Comparison of ENCODE assay signal across 23 mouse cellular contexts in the genomic region with DNA sequence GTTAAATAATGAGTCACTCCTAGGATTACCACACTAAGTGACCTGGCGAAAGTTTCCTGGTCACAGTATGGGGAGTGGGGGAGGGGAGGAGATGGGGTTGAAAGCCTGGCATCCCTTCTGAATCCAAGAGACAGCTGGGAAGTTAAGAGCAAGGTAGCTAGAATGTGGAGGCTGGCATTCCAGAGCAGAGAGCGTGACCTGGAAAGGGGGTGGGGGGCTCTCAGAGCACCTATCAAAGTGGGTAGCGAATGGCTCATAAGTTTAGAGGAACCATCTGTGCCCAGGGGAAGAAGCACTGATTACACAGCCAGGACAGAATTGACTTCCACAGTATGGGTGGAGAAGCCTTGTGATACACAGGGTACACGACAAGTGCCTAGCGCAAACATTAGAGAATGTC.
"Had no signal": no experiment of that assay in that cellular context is flagged by ENCODE, and none has a peak within 500 bp of the region (broad histone marks: within the 10 kb centered on the region; RNA-seq: fewer than 3 reads in every experiment).

No protein-coding gene starts in this region.

- H3K4me1 ChIP-seq: limb, embryonic 12.5 days; limb, embryonic 15.5 days; midbrain, embryonic 12.5 days had no signal

- H3K4me2 ChIP-seq: limb, embryonic 12.5 days; limb, embryonic 15.5 days; liver, embryonic 11.5 days; lung, embryonic 14.5 days; midbrain, embryonic 12.5 days; midbrain, embryonic 15.5 days; neural tube, embryonic 12.5 days; neural tube, embryonic 15.5 days had no signal

- H3K27ac ChIP-seq: left cerebral cortex, adult 2 months; limb, embryonic 12.5 days; limb, embryonic 15.5 days; liver, embryonic 14.5 days; midbrain, embryonic 12.5 days; midbrain, embryonic 15.5 days; neural tube, embryonic 12.5 days; neural tube, embryonic 15.5 days had no signal

- DNase-seq: kidney, adult 18-20 months; kidney, postnatal 14 days; layer of hippocampus, postnatal 36 days; left cerebral cortex, postnatal 4 days; liver, postnatal 0 days; lung, embryonic 14.5 days; lung, postnatal 10 days; lung, postnatal 4 days; right cerebral cortex, adult 18-20 months; right cerebral cortex, postnatal 14 days; right cerebral cortex, postnatal 4 days; thymus, postnatal 25 days had no signal

- H3K27me3 ChIP-seq: limb, embryonic 12.5 days; limb, embryonic 15.5 days; midbrain, embryonic 12.5 days; midbrain, embryonic 15.5 days; neural tube, embryonic 12.5 days; neural tube, embryonic 15.5 days had no signal

- H3K36me3 ChIP-seq: limb, embryonic 12.5 days; limb, embryonic 15.5 days; midbrain, embryonic 12.5 days; midbrain, embryonic 15.5 days; neural tube, embryonic 12.5 days; neural tube, embryonic 15.5 days had no signal

- H3K9me3 ChIP-seq: limb, embryonic 12.5 days; limb, embryonic 15.5 days; midbrain, embryonic 12.5 days; midbrain, embryonic 15.5 days; neural tube, embryonic 12.5 days; neural tube, embryonic 15.5 days had no signal

- ATAC-seq: inflammation-experienced regulatory T-cells, adult 6 months; intestine, embryonic 16.5 days; liver, postnatal 0 days; midbrain, embryonic 15.5 days had no signal

- H3K9ac ChIP-seq: limb, embryonic 12.5 days; limb, embryonic 15.5 days; liver, embryonic 14.5 days; liver, postnatal 0 days; lung, embryonic 14.5 days; midbrain, embryonic 12.5 days; midbrain, embryonic 15.5 days; neural tube, embryonic 12.5 days; neural tube, embryonic 15.5 days had no signal

- H3K4me3 ChIP-seq: left cerebral cortex, adult 2 months; limb, embryonic 12.5 days; limb, embryonic 15.5 days; midbrain, embryonic 12.5 days; midbrain, embryonic 15.5 days; neural tube, embryonic 12.5 days; neural tube, embryonic 15.5 days had no signal
